Mouse (Mus musculus): ENCODE data around the gene Dusp6. TPM values are rescaled to one million over a fixed set of nuclear protein-coding genes. Genes with fewer than 3 reads are reported as not detected.

Gene Dusp6
- polyA plus RNA-seq, 1 experiment from 2014 or later = 125 TPM

- in situ Hi-C loops (cut with MboI; ENCODE audit: low pct_unique_long_range_greater_than_20kb) = no loop called here
- DNase-seq (ENCODE audit: low read depth, low spot score) (no peak), ATAC-seq (no peak)
- no peak for TF ChIP-seq CTCF (IDR thresholded peaks at IDR 0.05)
- CTCF ChIA-PET = interaction anchor here (1.2 to 1.9 kb wide), 4 partner anchors 9 to 30 kb away, joined by 3 to 7 read pairs (median 4); no protein-coding TSS in a partner anchor
- POLR2A ChIA-PET = interaction anchor here (0.7 to 0.8 kb wide), 2 partner anchors 60 to 61 kb away, joined by 3 read pairs; no protein-coding TSS in a partner anchor
- H3K27me3 ChIP-seq = no peaks in the 10 kb centered on the region
Measured at GRCm38 (mm10) chr10:99232518-99233227, 30.4 kb upstream of the Dusp6 start.

DNA sequence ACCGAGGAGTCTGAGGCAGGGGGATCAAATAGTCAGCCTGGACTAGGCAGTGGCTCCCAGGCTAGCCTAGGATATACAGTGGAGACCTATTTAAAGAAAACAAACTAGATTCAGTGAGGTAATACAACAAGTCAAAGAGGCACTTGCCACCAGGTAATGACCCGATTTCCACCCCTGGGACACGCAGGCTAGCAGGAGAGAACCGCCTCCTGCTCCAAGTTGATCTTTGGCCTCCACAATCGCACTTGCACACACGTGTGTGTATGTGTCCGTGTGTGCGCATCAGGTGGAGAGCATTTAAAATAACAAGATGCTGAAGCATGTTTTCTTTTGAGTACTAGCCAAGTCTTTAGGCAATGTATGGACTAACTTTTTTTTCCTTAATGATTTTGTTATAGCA lies 28.7 kb upstream of the Dusp6 start:
- no peaks in the 10 kb centered on the region for H3K27me3 ChIP-seq
- ATAC-seq = no peak
- in situ Hi-C loops (cut with MboI; ENCODE audit: low pct_unique_long_range_greater_than_20kb) = no loop called here
- no peak for TF ChIP-seq CTCF (IDR thresholded peaks at IDR 0.05)
- ChIA-PET POLR2A (interaction anchor here (0.7 kb wide), 1 partner anchor 39 kb away, joined by 5 read pairs; no protein-coding TSS in a partner anchor), CTCF (no interaction called here)
- no peak for DNase-seq (ENCODE audit: low read depth, low spot score)

DNA sequence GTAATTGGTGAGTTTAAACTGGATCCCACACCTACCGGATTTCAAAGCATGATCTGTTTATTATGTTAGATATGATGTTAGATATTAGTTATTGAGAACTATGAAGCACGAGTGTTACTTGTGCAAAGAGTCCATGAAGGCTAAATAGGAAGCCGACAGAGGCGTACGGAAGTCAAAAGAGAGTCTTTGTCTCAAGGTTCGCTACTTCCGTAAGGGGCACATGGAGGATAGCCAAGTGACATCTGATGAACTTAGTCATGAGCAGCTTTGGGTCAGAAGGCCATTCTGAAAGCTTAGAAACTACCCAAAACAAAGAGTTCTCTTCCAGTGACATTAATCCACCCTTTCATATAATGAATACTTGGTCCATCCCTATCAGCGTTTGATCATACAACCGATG lies 27.9 kb upstream of the Dusp6 start:
- in situ Hi-C loops (cut with MboI; ENCODE audit: low pct_unique_long_range_greater_than_20kb) = no loop called here
- TF ChIP-seq CTCF (IDR thresholded peaks at IDR 0.05) = no peak
- H3K27me3 ChIP-seq = no peaks in the 10 kb centered on the region
- no peak for DNase-seq (ENCODE audit: low read depth, low spot score)
- ChIA-PET CTCF (no interaction called here), POLR2A (interaction anchor here (0.7 kb wide), 1 partner anchor 40 kb away, joined by 5 read pairs; no protein-coding TSS in a partner anchor)
- ATAC-seq = no peak

DNA sequence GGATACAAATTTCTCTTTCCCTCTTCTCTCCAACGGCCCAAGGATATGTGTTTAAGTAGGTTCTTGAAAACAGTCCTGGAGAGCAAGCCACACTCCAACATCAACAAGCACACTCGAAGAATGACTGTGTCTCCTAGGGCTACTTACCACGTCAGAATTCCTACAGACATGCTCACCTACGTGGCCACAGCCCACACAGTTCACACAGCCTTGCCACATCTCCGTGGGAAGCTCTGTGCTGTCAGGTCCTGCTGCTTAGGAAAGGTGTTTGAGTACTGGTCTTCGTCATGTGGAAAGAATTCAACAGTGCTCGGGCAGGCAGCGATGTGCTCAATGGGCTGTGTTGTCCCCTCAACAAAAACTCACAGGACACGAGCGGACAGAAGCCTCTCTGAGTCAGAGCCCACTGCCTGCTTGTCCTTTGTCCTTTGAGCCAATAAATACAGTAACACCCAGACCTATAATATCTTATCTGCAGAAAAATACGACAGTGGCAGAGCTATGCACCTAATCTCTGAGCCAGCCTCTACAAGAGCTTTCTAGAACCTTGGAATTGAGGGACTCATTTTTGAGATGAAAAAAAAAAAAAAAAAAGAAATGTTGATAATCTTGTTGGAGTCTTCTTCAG lies 25.7 kb upstream of the Dusp6 start:
- ATAC-seq (peak; percentile 48), DNase-seq (ENCODE audit: low read depth, low spot score) (no peak)
- CTCF ChIA-PET = no interaction called here
- in situ Hi-C loops (cut with MboI; ENCODE audit: low pct_unique_long_range_greater_than_20kb) = no loop called here
- no peaks in the 10 kb centered on the region for H3K27me3 ChIP-seq
- POLR2A ChIA-PET = interaction anchor here (0.7 kb wide), 1 partner anchor 27 kb away, joined by 9 read pairs; no protein-coding TSS in a partner anchor
- no peak for TF ChIP-seq CTCF (IDR thresholded peaks at IDR 0.05)

- in situ Hi-C loops (cut with MboI; ENCODE audit: low pct_unique_long_range_greater_than_20kb) = no loop called here
- CTCF ChIA-PET = no interaction called here
- ATAC-seq = no peak
Measured at GRCm38 (mm10) chr10:99238537-99238936, 24.5 kb upstream of the Dusp6 start.

DNA sequence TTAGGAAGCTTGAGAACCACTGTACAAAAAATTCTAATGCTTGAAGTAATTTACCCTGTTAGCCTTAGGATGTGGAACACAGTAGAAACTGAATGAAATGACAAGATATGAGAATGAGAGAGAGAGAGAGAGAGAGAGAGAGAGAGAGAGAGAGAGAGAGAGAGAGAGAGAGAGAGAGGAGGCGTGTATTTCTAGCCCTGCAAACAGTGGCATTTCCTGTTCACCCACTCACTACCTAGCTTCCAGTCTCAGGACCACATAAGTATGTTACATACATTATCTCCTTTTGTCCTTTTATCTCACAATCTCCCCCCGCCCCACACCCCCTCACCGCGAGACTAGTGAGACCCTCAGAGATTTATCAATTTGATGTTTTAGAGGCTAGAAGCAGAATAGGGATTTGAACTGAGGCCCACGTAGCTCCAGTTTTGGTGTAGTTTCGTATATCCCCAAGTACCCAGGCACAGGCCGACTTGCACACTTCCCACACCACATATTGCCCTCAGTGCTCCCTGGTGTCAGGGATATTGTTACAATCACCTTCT lies 21.7 kb upstream of the Dusp6 start:
- CTCF ChIA-PET = interaction anchor here (2.3 kb wide), 1 partner anchor 15 kb away, joined by 7 read pairs; no protein-coding TSS in a partner anchor
- ATAC-seq (no peak), DNase-seq (ENCODE audit: low read depth, low spot score) (no peak)
- TF ChIP-seq CTCF (IDR thresholded peaks at IDR 0.05) = no peak
- H3K27me3 ChIP-seq = no peaks in the 10 kb centered on the region
- POLR2A ChIA-PET = interaction anchor here (0.9 to 4.4 kb wide), 5 partner anchors 9 to 368 kb away, joined by 3 to 41 read pairs (median 4); partner anchors contain the start of gene Dusp6
- in situ Hi-C loops (cut with MboI; ENCODE audit: low pct_unique_long_range_greater_than_20kb) = no loop called here

More at GRCm38 (mm10) chr10:99238537-99238936, 24.5 kb upstream of the Dusp6 start:
- H3K27me3 ChIP-seq = no peaks in the 10 kb centered on the region
- POLR2A ChIA-PET = no interaction called here
- DNase-seq (ENCODE audit: low read depth, low spot score) = no peak
- TF ChIP-seq CTCF (IDR thresholded peaks at IDR 0.05) = no peak

- CTCF ChIA-PET = interaction anchor here (0.8 to 2.3 kb wide), 6 partner anchors 15 to 53 kb away, joined by 3 to 7 read pairs (median 4); no protein-coding TSS in a partner anchor
- no peak for DNase-seq (ENCODE audit: low read depth, low spot score)
- in situ Hi-C loops (cut with MboI; ENCODE audit: low pct_unique_long_range_greater_than_20kb) = no loop called here
- peak; percentile 88 for ATAC-seq
- POLR2A ChIA-PET = interaction anchor here (0.9 to 4.4 kb wide), 3 partner anchors 8 to 20 kb away, joined by 3 to 41 read pairs (median 5); partner anchors contain the start of gene Dusp6
- H3K27me3 ChIP-seq = no peaks in the 10 kb centered on the region
- no peak for TF ChIP-seq CTCF (IDR thresholded peaks at IDR 0.05)
Measured at GRCm38 (mm10) chr10:99241829-99242711, 21.0 kb upstream of the Dusp6 start.

- ChIA-PET CTCF (interaction anchor here (0.8 to 2.3 kb wide), 8 partner anchors 13 to 54 kb away, joined by 3 to 7 read pairs (median 3); no protein-coding TSS in a partner anchor), POLR2A (interaction anchor here (0.5 to 4.4 kb wide), 3 partner anchors 13 to 45 kb away, joined by 3 to 41 read pairs (median 3); partner anchors contain the start of gene Dusp6)
- ATAC-seq (no peak), DNase-seq (ENCODE audit: low read depth, low spot score) (no peak)
- no peak for TF ChIP-seq CTCF (IDR thresholded peaks at IDR 0.05)
- in situ Hi-C loops (cut with MboI; ENCODE audit: low pct_unique_long_range_greater_than_20kb) = no loop called here
- no peaks in the 10 kb centered on the region for H3K27me3 ChIP-seq
Measured at GRCm38 (mm10) chr10:99242721-99243120, 20.3 kb upstream of the Dusp6 start.

DNA sequence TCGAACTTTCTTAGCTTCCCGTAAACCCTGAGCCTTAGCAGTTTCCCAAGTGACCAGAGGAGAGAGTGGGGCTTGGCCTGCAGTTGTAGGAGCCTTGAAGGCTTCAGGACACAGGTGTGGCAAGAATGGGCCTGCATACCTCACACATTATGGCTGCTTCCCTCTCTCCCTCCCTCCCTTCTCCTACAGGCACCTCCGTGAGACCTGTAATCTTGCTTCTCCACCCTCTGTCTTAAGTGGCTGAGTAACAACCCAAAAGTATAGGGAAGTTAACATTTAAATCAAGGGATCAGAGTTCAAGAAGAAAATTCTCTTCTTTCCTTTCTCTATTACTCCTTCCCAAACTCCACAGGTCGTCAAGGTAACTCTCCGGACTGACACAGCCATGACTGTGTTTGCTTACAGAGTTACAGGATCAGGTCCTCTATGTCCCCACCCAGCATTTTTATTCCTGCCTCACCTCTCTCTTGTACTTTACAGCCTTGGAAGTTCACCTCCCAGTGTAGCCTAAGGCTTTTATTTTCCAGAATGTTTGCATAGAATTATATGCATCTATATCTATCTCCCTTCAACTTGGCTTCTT lies 19.0 kb upstream of the Dusp6 start:
- no peak for ATAC-seq
- no peak for DNase-seq (ENCODE audit: low read depth, low spot score)
- no peaks in the 10 kb centered on the region for H3K27me3 ChIP-seq
- no peak for TF ChIP-seq CTCF (IDR thresholded peaks at IDR 0.05)
- CTCF ChIA-PET = interaction anchor here (1.1 to 1.5 kb wide), 3 partner anchors 14 to 21 kb away, joined by 3 to 4 read pairs (median 3); no protein-coding TSS in a partner anchor
- in situ Hi-C loops (cut with MboI; ENCODE audit: low pct_unique_long_range_greater_than_20kb) = no loop called here
- POLR2A ChIA-PET = interaction anchor here (0.8 to 4.4 kb wide), 2 partner anchors 18 to 341 kb away, joined by 3 to 41 read pairs; partner anchors contain the start of gene Dusp6
